Mouse (Mus musculus): ENCODE results near the gene Sh3bp2.

- TF ChIP-seq CTCF (IDR thresholded peaks at IDR 0.05; ENCODE audit: low read depth, low read length) (no peak), POLR2A (IDR thresholded peaks at IDR 0.05; ENCODE audit: borderline replicate concordance, low read depth, low read length) (no peak)
Measured at GRCm38 (mm10) chr5:34527352-34527751, 1.7 kb downstream of the Sh3bp2 start.
